Mouse (Mus musculus) embryonic facial prominence, embryonic 10.5 days (tissue): ENCODE results near the gene Ufm1. TPM values are rescaled to one million over a fixed set of nuclear protein-coding genes. Genes with fewer than 3 reads are reported as not detected.

Source experiments
- DNase-seq: peaks from one replicate; pipeline ENCODE4 v3.0.0-alpha.2; 2017; ENCODE audit warnings: low spot score
- H3K27ac ChIP-seq: fragments of 300-500 bp; sonication (generic); replicated peaks from 2 replicates; pipeline ENCODE4 v1.5.1; 2016; ENCODE audit warnings: mild to moderate bottlenecking
- H3K27me3 ChIP-seq: fragments of 300-500 bp; sonication (generic); replicated peaks from 2 replicates; pipeline ENCODE4 v1.6.1; 2016; ENCODE audit warnings: low read depth, mild to moderate bottlenecking; ENCODE audit not compliant: poor library complexity, severe bottlenecking
- H3K36me3 ChIP-seq: fragments of 300-500 bp; sonication (generic); replicated peaks from 2 replicates; pipeline ENCODE4 v1.6.1; 2016; ENCODE audit warnings: mild to moderate bottlenecking, moderate library complexity
- H3K4me1 ChIP-seq: fragments of 300-500 bp; sonication (generic); 2 replicates; pipeline ENCODE4 v1.6.1; 2016
- H3K4me3 ChIP-seq: fragments of 300-500 bp; sonication (generic); 2 replicates; pipeline ENCODE4 v1.5.1; 2016; ENCODE audit warnings: mild to moderate bottlenecking, moderate library complexity
- H3K9me3 ChIP-seq: fragments of 300-500 bp; sonication (generic); 2 replicates; pipeline ENCODE4 v1.6.1; 2016; ENCODE audit warnings: mild to moderate bottlenecking
- WGBS: fragments of 180-500 bp; shearing (Covaris S2); methylation state at CpG from one replicate; pipeline ENCODE4 v1.1.7; 2016; 5-methylcytosine and 5-hydroxymethylcytosine counted together
- polyA plus RNA-seq: library from polyadenylated mRNA; unstranded; fragments of >200 nt; fragmentation: Nextera tagmentation; extraction: Ambion mirVana; gene quantifications from 2 replicates; pipeline ENCODE4 v1.2.1, GENCODE M21; 2016

Ufm1 gene
- polyA plus RNA-seq, 1 experiment from 2014 or later = 97.1 TPM

GRCm38 (mm10) chr3:53834238-53834637 is 29.4 kb downstream of the Ufm1 start:
- no peaks in the 10 kb centered on the region for H3K9me3 ChIP-seq
- DNase-seq = no peak
- no peak overlapping the region for H3K4me3 ChIP-seq
- H3K27me3 ChIP-seq = no peaks in the 10 kb centered on the region
- no peaks in the 10 kb centered on the region for H3K4me1 ChIP-seq
- WGBS = 80% methylated on average over 2 of the region's 2 CpGs
- H3K36me3 ChIP-seq = no peaks in the 10 kb centered on the region
- no peak overlapping the region for H3K27ac ChIP-seq

DNA sequence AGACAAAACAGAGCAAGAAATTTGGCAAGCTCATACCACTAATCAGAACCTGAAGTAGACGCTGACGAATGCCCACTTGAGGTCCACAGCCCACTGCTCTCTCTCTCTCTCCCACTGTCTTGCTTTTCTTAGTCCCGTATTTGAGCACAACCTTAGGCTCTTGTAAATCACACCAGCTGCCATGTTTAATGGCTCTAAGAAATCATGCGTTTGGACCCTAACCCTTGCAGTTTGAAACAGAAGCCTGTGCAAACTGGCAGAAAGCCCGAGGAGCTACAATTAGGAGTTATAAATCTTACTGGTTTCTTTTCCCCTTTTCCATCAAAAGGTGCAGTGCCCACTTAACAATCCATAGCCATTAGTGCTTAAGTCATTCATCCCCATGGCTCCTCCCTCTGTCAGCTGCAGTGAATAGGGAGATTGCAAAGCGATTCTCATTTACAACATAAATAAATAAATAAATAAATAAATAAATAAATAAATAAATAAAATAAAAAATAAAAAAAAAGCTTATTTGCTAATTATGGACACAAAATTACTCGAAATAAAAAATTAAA is 50.1 kb downstream of the Ufm1 start:
- Histone ChIP-seq H3K9me3 (no peaks in the 10 kb centered on the region), H3K36me3 (no peaks in the 10 kb centered on the region), H3K4me3 (no peak overlapping the region), H3K27me3 (no peaks in the 10 kb centered on the region), H3K27ac (no peak overlapping the region), H3K4me1 (no peaks in the 10 kb centered on the region)
- DNase-seq = no peak
- 88% methylated on average over 7 of the region's 7 CpGs for WGBS

Other genes starting within 250 kb of the Ufm1 start
- 7.8 and 10.8 TPM in 2 replicates for gene Frem2, start 206.5 kb downstream of the Ufm1 start, polyA plus RNA-seq
- not detected in 2 replicates for gene Gm10985, start 18.7 kb downstream of the Ufm1 start, polyA plus RNA-seq